ENCODE assay signal across 12 mouse cellular contexts in the genomic region with DNA sequence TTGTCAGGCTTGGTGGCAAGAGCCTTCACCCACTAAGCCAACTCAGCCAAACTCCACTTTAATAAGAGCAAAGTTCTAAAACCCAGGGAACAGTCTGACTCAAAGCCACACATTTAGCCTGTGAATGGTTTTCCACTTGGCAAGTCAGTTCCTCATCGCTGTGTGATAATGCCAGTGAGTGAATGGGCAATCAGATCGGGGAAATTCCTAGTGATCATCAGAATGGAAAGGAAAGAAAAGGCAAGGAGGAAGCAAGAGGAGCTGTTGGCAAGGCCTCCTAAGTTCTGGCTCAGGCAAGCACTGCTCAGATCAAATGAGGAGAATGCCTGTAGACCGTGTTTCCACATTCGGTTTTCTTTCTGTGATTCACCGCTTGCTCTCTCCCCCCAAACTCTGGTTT. TPM values are rescaled to one million over a fixed set of nuclear protein-coding genes. Genes with fewer than 3 reads are reported as not detected.
A peak's percentile ranks its signal among the peaks of the same experiment; 100 is the strongest.
DNase-seq lines count a peak whose midpoint lies in the region; ATAC-seq and TF ChIP-seq lines count a peak whose summit lies in the region.
"Had no signal": no experiment of that assay in that cellular context is flagged by ENCODE, and none has a peak within 500 bp of the region (broad histone marks: within the 10 kb centered on the region; RNA-seq: fewer than 3 reads in every experiment).

No protein-coding gene starts in this region.

- no peaks in the 10 kb centered on the region for H3K9me3 ChIP-seq in kidney, embryonic 16.5 days (ENCODE audit: low read length)
- H3K9me3 ChIP-seq: limb, embryonic 13.5 days; stomach, embryonic 15.5 days had no signal

- TF ChIP-seq CTCF in left cerebral cortex, adult 2 months (IDR thresholded peaks at IDR 0.05): no peak
- no peak for TF ChIP-seq CTCF in brain, embryonic 14.5 days (IDR thresholded peaks at IDR 0.05; ENCODE audit: borderline replicate concordance, extremely low read depth, insufficient read depth, insufficient read length)

- no peak overlapping the region for H3K9ac ChIP-seq in kidney, embryonic 16.5 days (replicated peaks; ENCODE audit: low read length)
- H3K9ac ChIP-seq: limb, embryonic 13.5 days; stomach, embryonic 15.5 days had no signal

- no peak for TF ChIP-seq POLR2A in brain, embryonic 14.5 days (IDR thresholded peaks at IDR 0.05; ENCODE audit: borderline replicate concordance, extremely low read depth, insufficient read depth, insufficient read length, poor library complexity, severe bottlenecking)

- intact Hi-C loops in left cerebral cortex, adult 2 months (cut with DNase I): loop anchor here (2.0 kb wide), 1 partner anchor 34 kb away; no protein-coding TSS in a partner anchor

- peak; percentile 53 for DNase-seq in cerebellum, adult 9-11 months
- no peak for DNase-seq in left cerebral cortex, adult 2 months (ENCODE audit: extremely low spot score in 1 of 2, low spot score in 2 of 2)
- DNase-seq in left cerebral cortex, adult 11 months (ENCODE audit: low spot score): no peak
- peak; percentile 90 for DNase-seq in brain, embryonic 14.5 days (ENCODE audit: low read depth)
- DNase-seq in lung, postnatal 4 days: no peak
- DNase-seq in thymus, postnatal 0 days (ENCODE audit: low spot score): no peak
- DNase-seq: gastrocnemius, postnatal 25 days had no signal

- no peaks in the 10 kb centered on the region for H3K36me3 ChIP-seq in kidney, embryonic 16.5 days (ENCODE audit: insufficient read depth, low read length)
- H3K36me3 ChIP-seq: limb, embryonic 13.5 days; stomach, embryonic 15.5 days had no signal

- ATAC-seq in cerebellum, adult (ENCODE audit: insufficient number of reproducible peaks, low FRiP score, low TSS enrichment): no peak
- ATAC-seq in kidney, embryonic 16.5 days (ENCODE audit: low FRiP score, low TSS enrichment): peak; percentile 21; the same call in 1 of the 2 replicates

- H3K4me2 ChIP-seq in kidney, embryonic 16.5 days (replicated peaks; ENCODE audit: low read depth, low read length): no peak overlapping the region
- H3K4me2 ChIP-seq: limb, embryonic 13.5 days; stomach, embryonic 15.5 days had no signal

- 48% methylated on average over 5 of the region's 5 CpGs for WGBS in kidney, embryonic 16.5 days

- no peak overlapping the region for H3K27ac ChIP-seq in left cerebral cortex, adult 2 months
- peak overlapping the region; percentile 68 for H3K27ac ChIP-seq in kidney, embryonic 16.5 days (ENCODE audit: low read length)
- H3K27ac ChIP-seq: limb, embryonic 13.5 days; macrophage; stomach, embryonic 15.5 days had no signal

- peaks cover 47% of the 10 kb centered on the region for H3K4me1 ChIP-seq in kidney, embryonic 16.5 days (ENCODE audit: insufficient read depth, low read length)
- H3K4me1 ChIP-seq: limb, embryonic 13.5 days; stomach, embryonic 15.5 days had no signal

- H3K27me3 ChIP-seq in kidney, embryonic 16.5 days (ENCODE audit: insufficient read depth, low read length): no peaks in the 10 kb centered on the region
- H3K27me3 ChIP-seq: limb, embryonic 13.5 days; stomach, embryonic 15.5 days had no signal

- H3K4me3 ChIP-seq in left cerebral cortex, adult 2 months: 0 out of 2 replicates have a peak overlapping the region, but pooled peaks have one; percentile 6
- H3K4me3 ChIP-seq in kidney, embryonic 16.5 days (ENCODE audit: low read length): no peak overlapping the region
- H3K4me3 ChIP-seq: limb, embryonic 13.5 days; stomach, embryonic 15.5 days had no signal

RNA-seq across cellular contexts. Expression of gene Ptprj, which starts 35.2 kb away (rescaled TPM):
- total RNA-seq in left cerebral cortex, adult 2 months (2021): 100 to 1,000 TPM; 114 to 117 TPM
- 6.1 and 11.7 TPM in 2 replicates for polyA plus RNA-seq in brain, embryonic 14.5 days (2012; rRNA removed)
- polyA plus RNA-seq in kidney, embryonic 16.5 days (2015; fragmentation: Nextera tagmentation; extraction: Ambion mirVana): 7.0 and 7.4 TPM in 2 replicates
- polyA plus RNA-seq in thymus, postnatal 0 days (2015; fragmentation: Nextera tagmentation; extraction: Ambion mirVana): 1.6 and 1.7 TPM in 2 replicates

Comparison
In these comparisons a context has a peak if more than half of its experiments do, and no peak if none do; other contexts are left out.
1. DNase-seq: peak in cerebellum, adult 9-11 months (single experiment) and brain, embryonic 14.5 days (single experiment); none in left cerebral cortex, adult 2 months (0 of 2), left cerebral cortex, adult 11 months (single experiment), lung, postnatal 4 days (0 of 2) and thymus, postnatal 0 days (single experiment).